Mouse (Mus musculus) embryonic facial prominence, embryonic 10.5 days (tissue): ENCODE results near the gene Mesd. TPM values are rescaled to one million over a fixed set of nuclear protein-coding genes. Genes with fewer than 3 reads are reported as not detected.

ENCODE experiments used
- DNase-seq: peaks from one replicate; pipeline ENCODE4 v3.0.0-alpha.2; 2017; ENCODE audit warnings: low spot score
- H3K27ac ChIP-seq: fragments of 300-500 bp; sonication (generic); replicated peaks from 2 replicates; pipeline ENCODE4 v1.5.1; 2016; ENCODE audit warnings: mild to moderate bottlenecking
- H3K27me3 ChIP-seq: fragments of 300-500 bp; sonication (generic); replicated peaks from 2 replicates; pipeline ENCODE4 v1.6.1; 2016; ENCODE audit warnings: low read depth, mild to moderate bottlenecking; ENCODE audit not compliant: poor library complexity, severe bottlenecking
- H3K36me3 ChIP-seq: fragments of 300-500 bp; sonication (generic); replicated peaks from 2 replicates; pipeline ENCODE4 v1.6.1; 2016; ENCODE audit warnings: mild to moderate bottlenecking, moderate library complexity
- H3K4me1 ChIP-seq: fragments of 300-500 bp; sonication (generic); 2 replicates; pipeline ENCODE4 v1.6.1; 2016
- H3K4me3 ChIP-seq: fragments of 300-500 bp; sonication (generic); 2 replicates; pipeline ENCODE4 v1.5.1; 2016; ENCODE audit warnings: mild to moderate bottlenecking, moderate library complexity
- H3K9me3 ChIP-seq: fragments of 300-500 bp; sonication (generic); 2 replicates; pipeline ENCODE4 v1.6.1; 2016; ENCODE audit warnings: mild to moderate bottlenecking
- WGBS: fragments of 180-500 bp; shearing (Covaris S2); methylation state at CpG from one replicate; pipeline ENCODE4 v1.1.7; 2016; 5-methylcytosine and 5-hydroxymethylcytosine counted together
- polyA plus RNA-seq: library from polyadenylated mRNA; unstranded; fragments of >200 nt; fragmentation: Nextera tagmentation; extraction: Ambion mirVana; gene quantifications from 2 replicates; pipeline ENCODE4 v1.2.1, GENCODE M21; 2016

The Mesd gene
- polyA plus RNA-seq, 1 experiment from 2014 or later = 99.6 TPM

GRCm38 (mm10) chr7:83902296-83903145, 18.3 kb downstream of the Mesd start:
- no peak overlapping the region for H3K27ac ChIP-seq
- no peaks in the 10 kb centered on the region for H3K4me1 ChIP-seq
- H3K9me3 ChIP-seq = 0 out of 2 replicates have a peak, but pooled peaks cover 4% of the 10 kb centered on the region
- no peaks in the 10 kb centered on the region for H3K27me3 ChIP-seq
- no peak overlapping the region for H3K4me3 ChIP-seq
- WGBS = 75% methylated on average over 5 of the region's 5 CpGs
- no peak for DNase-seq
- H3K36me3 ChIP-seq = peaks cover 47% of the 10 kb centered on the region

GRCm38 (mm10) chr7:83904831-83905230, 20.6 kb downstream of the Mesd start:
- Histone ChIP-seq H3K27me3 (no peaks in the 10 kb centered on the region), H3K36me3 (peaks cover 24% of the 10 kb centered on the region), H3K27ac (no peak overlapping the region), H3K9me3 (0 out of 2 replicates have a peak, but pooled peaks cover 4% of the 10 kb centered on the region), H3K4me3 (no peak overlapping the region), H3K4me1 (no peaks in the 10 kb centered on the region)
- WGBS = 91% methylated on average over 3 of the region's 3 CpGs
- DNase-seq = no peak

- no peaks in the 10 kb centered on the region for H3K27me3 ChIP-seq
- H3K36me3 ChIP-seq = no peaks in the 10 kb centered on the region
- DNase-seq = no peak
- WGBS = 79% methylated on average over 3 of the region's 3 CpGs
- H3K9me3 ChIP-seq = no peaks in the 10 kb centered on the region
- H3K4me3 ChIP-seq = no peak overlapping the region
- H3K27ac ChIP-seq = no peak overlapping the region
- no peaks in the 10 kb centered on the region for H3K4me1 ChIP-seq
Measured at GRCm38 (mm10) chr7:83911909-83912308, 27.6 kb downstream of the Mesd start.

GRCm38 (mm10) chr7:83913405-83913932, 29.2 kb downstream of the Mesd start:
- no peak overlapping the region for H3K4me3 ChIP-seq
- WGBS = 88% methylated on average over 6 of the region's 6 CpGs
- H3K27ac ChIP-seq = no peak overlapping the region
- no peaks in the 10 kb centered on the region for H3K9me3 ChIP-seq
- DNase-seq = no peak
- H3K36me3 ChIP-seq = no peaks in the 10 kb centered on the region
- no peaks in the 10 kb centered on the region for H3K27me3 ChIP-seq
- no peaks in the 10 kb centered on the region for H3K4me1 ChIP-seq

- H3K27ac ChIP-seq = no peak overlapping the region
- H3K36me3 ChIP-seq = no peaks in the 10 kb centered on the region
Measured at GRCm38 (mm10) chr7:83913995-83914394, 29.7 kb downstream of the Mesd start.

GRCm38 (mm10) chr7:83914566-83914965, 30.3 kb downstream of the Mesd start:
- H3K4me3 ChIP-seq = no peak overlapping the region
- H3K27me3 ChIP-seq = no peaks in the 10 kb centered on the region
- H3K27ac ChIP-seq = no peak overlapping the region
- no peaks in the 10 kb centered on the region for H3K9me3 ChIP-seq
- H3K4me1 ChIP-seq = no peaks in the 10 kb centered on the region
- WGBS = 3% methylated on average over 3 of the region's 3 CpGs
- DNase-seq = peak; percentile 87
- no peaks in the 10 kb centered on the region for H3K36me3 ChIP-seq

More at GRCm38 (mm10) chr7:83913995-83914394, 29.7 kb downstream of the Mesd start:
- 76% methylated on average over 9 of the region's 9 CpGs for WGBS
- no peak for DNase-seq
- H3K4me1 ChIP-seq = no peaks in the 10 kb centered on the region
- H3K27me3 ChIP-seq = no peaks in the 10 kb centered on the region
- no peak overlapping the region for H3K4me3 ChIP-seq
- H3K9me3 ChIP-seq = no peaks in the 10 kb centered on the region

GRCm38 (mm10) chr7:83920241-83920640, 36.0 kb downstream of the Mesd start:
- no peak for DNase-seq
- no peaks in the 10 kb centered on the region for H3K9me3 ChIP-seq
- no peaks in the 10 kb centered on the region for H3K36me3 ChIP-seq
- peaks cover 5% of the 10 kb centered on the region; the same call in 1 of the 2 replicates for H3K4me1 ChIP-seq
- no peak overlapping the region for H3K27ac ChIP-seq
- no peak overlapping the region for H3K4me3 ChIP-seq
- WGBS = 87% methylated on average over 4 of the region's 4 CpGs
- no peaks in the 10 kb centered on the region for H3K27me3 ChIP-seq

GRCm38 (mm10) chr7:83921637-83922036, 37.4 kb downstream of the Mesd start:
- 36% methylated on average over 3 of the region's 3 CpGs for WGBS
- no peak for DNase-seq

GRCm38 (mm10) chr7:83939017-83939721, 54.9 kb downstream of the Mesd start:
- H3K36me3 ChIP-seq = no peaks in the 10 kb centered on the region
- no peak overlapping the region for H3K27ac ChIP-seq
- no peaks in the 10 kb centered on the region for H3K9me3 ChIP-seq
- no peaks in the 10 kb centered on the region for H3K27me3 ChIP-seq
- WGBS = 63% methylated on average over 3 of the region's 3 CpGs
- H3K4me1 ChIP-seq = no peaks in the 10 kb centered on the region
- DNase-seq = no peak
- H3K4me3 ChIP-seq = no peak overlapping the region

More at GRCm38 (mm10) chr7:83921637-83922036, 37.4 kb downstream of the Mesd start:
- Histone ChIP-seq H3K27ac (no peak overlapping the region), H3K27me3 (no peaks in the 10 kb centered on the region), H3K9me3 (no peaks in the 10 kb centered on the region), H3K4me1 (peaks cover 5% of the 10 kb centered on the region; the same call in 1 of the 2 replicates), H3K4me3 (no peak overlapping the region), H3K36me3 (no peaks in the 10 kb centered on the region)

GRCm38 (mm10) chr7:83940136-83940535, 55.9 kb downstream of the Mesd start:
- Histone ChIP-seq H3K27me3 (no peaks in the 10 kb centered on the region), H3K9me3 (no peaks in the 10 kb centered on the region), H3K36me3 (no peaks in the 10 kb centered on the region), H3K4me1 (no peaks in the 10 kb centered on the region), H3K27ac (no peak overlapping the region), H3K4me3 (no peak overlapping the region)
- no peak for DNase-seq
- 85% methylated on average over 2 of the region's 2 CpGs for WGBS

GRCm38 (mm10) chr7:83941701-83942101, 57.4 kb downstream of the Mesd start:
- Histone ChIP-seq H3K27me3 (no peaks in the 10 kb centered on the region), H3K4me3 (no peak overlapping the region), H3K4me1 (no peaks in the 10 kb centered on the region), H3K36me3 (no peaks in the 10 kb centered on the region), H3K9me3 (no peaks in the 10 kb centered on the region), H3K27ac (no peak overlapping the region)
- no peak for DNase-seq
- WGBS = 88% methylated on average over 8 of the region's 8 CpGs

GRCm38 (mm10) chr7:83948743-83949142, 64.5 kb downstream of the Mesd start:
- Histone ChIP-seq H3K4me3 (no peak overlapping the region), H3K27me3 (no peaks in the 10 kb centered on the region), H3K9me3 (no peaks in the 10 kb centered on the region), H3K27ac (no peak overlapping the region), H3K36me3 (no peaks in the 10 kb centered on the region), H3K4me1 (peaks cover 7% of the 10 kb centered on the region; the same call in 1 of the 2 replicates)
- WGBS = 82% methylated on average over 7 of the region's 7 CpGs
- no peak for DNase-seq
